Mouse (Mus musculus): ENCODE measurements at regions not wholly inside any gene's neighbourhood (a gene's known extent, or its start where the extent isn't known, plus 50 kb on each side); places are given as distances from the start of the nearest gene placed in this dataset.

GRCm38 (mm10) chr17:50388715-50389710, 95.6 kb upstream of the Dazl start:
- TF ChIP-seq POLR2A (IDR thresholded peaks at IDR 0.05; ENCODE audit: borderline replicate concordance, extremely low read depth, insufficient read depth, insufficient read length, poor library complexity, severe bottlenecking) (no peak), CTCF (IDR thresholded peaks at IDR 0.05; ENCODE audit: borderline replicate concordance, extremely low read depth, insufficient read depth, insufficient read length) (no peak)

Measured in brain, embryonic 14.5 days (tissue).